Mouse (Mus musculus) hindbrain, embryonic 11.5 days (tissue): Measurements from ENCODE around the gene Ncan. TPM values are rescaled to one million over a fixed set of nuclear protein-coding genes. Genes with fewer than 3 reads are reported as not detected.
"Not testable (repeated sequence)": the region's sequence is repeated elsewhere in the genome, so short reads cannot be mapped to it uniquely, and the experiment has no call there.

Experiments
- ATAC-seq: fragments of 200-750 bp; cut with Nextera tagmentation; 2 replicates; pipeline ENCODE4 v1.8.0; 2017; ENCODE audit warnings: mild to moderate bottlenecking, moderate TSS enrichment, moderate library complexity; ENCODE audit not compliant: low FRiP score
- DNase-seq: peaks from one replicate; pipeline ENCODE4 v3.0.0-alpha.2; 2015; ENCODE audit warnings: low spot score
- H3K27ac ChIP-seq: fragments of 300-500 bp; sonication (generic); 2 replicates; pipeline ENCODE4 v1.5.1; 2014; ENCODE audit warnings: mild to moderate bottlenecking, low read depth, low read length
- H3K27me3 ChIP-seq: fragments of 300-500 bp; sonication (generic); 2 replicates; pipeline ENCODE4 v1.6.1; 2014; ENCODE audit warnings: mild to moderate bottlenecking, low read length, moderate library complexity, mixed read lengths; ENCODE audit not compliant: control insufficient read depth, insufficient read depth
- H3K36me3 ChIP-seq: fragments of 300-500 bp; sonication (generic); 2 replicates; pipeline ENCODE4 v1.6.1; 2014; ENCODE audit warnings: mild to moderate bottlenecking, low read length, moderate library complexity, mixed read lengths; ENCODE audit not compliant: control insufficient read depth, insufficient read depth
- H3K4me1 ChIP-seq: fragments of 300-500 bp; sonication (generic); replicated peaks from 2 replicates; pipeline ENCODE4 v1.6.1; 2014; ENCODE audit warnings: low read length, mixed read lengths; ENCODE audit not compliant: control insufficient read depth, insufficient read depth
- H3K4me2 ChIP-seq: fragments of 300-500 bp; sonication (generic); replicated peaks from 2 replicates; pipeline ENCODE4 v1.6.1; 2014; ENCODE audit warnings: mild to moderate bottlenecking, low read depth, low read length
- H3K4me3 ChIP-seq: fragments of 300-500 bp; sonication (generic); 2 replicates; pipeline ENCODE4 v1.5.1; 2014; ENCODE audit warnings: low read depth, low read length
- H3K9ac ChIP-seq: fragments of 300-500 bp; sonication (generic); 2 replicates; pipeline ENCODE4 v1.6.1; 2014; ENCODE audit warnings: low read depth, low read length
- H3K9me3 ChIP-seq: fragments of 300-500 bp; sonication (generic); 2 replicates; pipeline ENCODE4 v1.6.1; 2016; ENCODE audit warnings: low read length; ENCODE audit not compliant: control insufficient read depth
- WGBS: fragments of 180-500 bp; shearing (Covaris S2); extraction: QIAGEN DNeasy Blood & Tissue Kit; methylation state at CpG from one replicate; pipeline ENCODE4 v1.1.7; 2014; 5-methylcytosine and 5-hydroxymethylcytosine counted together
- polyA plus RNA-seq: library from polyadenylated mRNA; unstranded; fragments of >200 nt; fragmentation: Nextera tagmentation; extraction: Ambion mirVana; gene quantifications from 2 replicates; pipeline ENCODE4 v1.2.1, GENCODE M21; 2014

The Ncan gene
- polyA plus RNA-seq, 1 experiment from 2014 or later = 74.5 TPM

DNA sequence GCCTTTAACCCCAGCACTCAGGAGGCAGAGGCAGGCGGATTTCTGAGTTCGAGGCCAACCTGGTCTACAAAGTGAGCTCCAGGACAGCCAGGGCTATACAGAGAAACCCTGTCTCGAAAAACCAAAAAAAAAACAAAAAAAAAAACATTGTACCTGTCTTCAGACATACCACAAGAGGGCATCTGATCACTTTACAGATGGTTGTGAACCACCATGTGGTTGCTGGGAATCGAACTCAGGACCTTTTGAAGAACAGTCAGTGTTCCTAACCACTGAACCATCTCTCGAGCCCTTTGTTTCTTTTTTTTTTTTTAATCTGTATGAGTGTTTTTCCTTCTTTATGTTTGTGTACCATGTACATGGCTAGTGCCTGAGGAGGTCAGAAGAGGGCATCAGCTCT lies 70.2 kb downstream of the Ncan start:
- H3K27me3 ChIP-seq, H3K9me3 ChIP-seq, H3K27ac ChIP-seq, H3K4me2 ChIP-seq, H3K36me3 ChIP-seq, H3K4me3 ChIP-seq, H3K9ac ChIP-seq, ATAC-seq, H3K4me1 ChIP-seq, DNase-seq: not testable (repeated sequence)
- WGBS = 97% methylated on average over 5 of the region's 5 CpGs

DNA sequence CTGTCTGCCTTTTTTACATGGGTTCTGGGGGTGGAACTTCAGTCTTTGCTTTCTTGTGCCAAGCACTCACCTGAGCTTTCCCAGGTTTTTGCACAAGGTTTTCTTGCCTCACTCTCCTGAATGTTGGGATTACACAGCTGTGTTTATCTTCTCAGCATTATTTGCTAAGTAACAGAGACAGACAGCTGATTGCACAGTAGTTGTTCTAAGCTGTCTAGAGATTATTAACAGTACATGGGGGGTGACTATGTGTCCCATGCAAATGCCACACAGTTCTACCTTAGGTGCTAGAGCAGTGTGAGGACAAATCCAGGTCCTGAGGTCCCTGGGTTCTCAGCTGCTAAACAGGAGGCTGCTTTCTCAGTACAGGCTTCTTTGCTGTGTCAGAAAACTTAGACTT lies 71.0 kb downstream of the Ncan start:
- ATAC-seq (no peak), DNase-seq (no peak)
- Histone ChIP-seq H3K4me2 (no peak overlapping the region), H3K27ac (no peak overlapping the region), H3K9ac (no peak overlapping the region), H3K4me1 (no peaks in the 10 kb centered on the region), H3K36me3 (peaks cover 7% of the 10 kb centered on the region; the same call in 1 of the 2 replicates), H3K27me3 (no peaks in the 10 kb centered on the region), H3K4me3 (no peak overlapping the region), H3K9me3 (no peaks in the 10 kb centered on the region)

DNA sequence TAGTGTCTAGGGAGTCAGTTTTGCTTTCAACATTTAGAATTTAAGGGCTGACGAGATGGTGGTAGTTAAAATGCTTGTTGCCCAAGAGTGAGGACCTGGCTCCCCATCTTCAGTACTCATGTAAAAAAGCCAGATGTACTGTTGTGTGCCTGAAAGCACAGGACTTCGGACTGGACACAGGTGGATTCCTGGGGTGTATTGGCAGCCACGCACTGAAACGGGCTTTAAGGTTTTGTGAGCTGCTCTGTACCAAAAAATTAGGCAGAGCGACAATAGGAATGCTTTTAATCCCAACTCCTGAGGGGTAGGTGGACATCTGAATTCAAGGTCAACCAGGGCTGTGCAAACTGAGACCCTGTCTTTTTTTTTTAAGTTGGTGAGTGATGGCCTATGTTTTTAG lies 76.7 kb downstream of the Ncan start:
- no peak overlapping the region for H3K27ac ChIP-seq
- no peaks in the 10 kb centered on the region for H3K9me3 ChIP-seq
- H3K9ac ChIP-seq = peak overlapping the region; percentile 95; the same call in 1 of the 2 replicates
- H3K36me3 ChIP-seq = no peaks in the 10 kb centered on the region
- ATAC-seq (no peak), DNase-seq (no peak)
- no peaks in the 10 kb centered on the region for H3K27me3 ChIP-seq
- 91% methylated on average over 5 of the region's 5 CpGs for WGBS
- H3K4me3 ChIP-seq = no peak overlapping the region
- peaks cover 9% of the 10 kb centered on the region; the same call in 1 of the 2 replicates for H3K4me1 ChIP-seq
- no peak overlapping the region for H3K4me2 ChIP-seq

Other genes with a start within 250 kb of the Ncan start
- gene Cilp2, start 233.2 kb downstream of the Ncan start, polyA plus RNA-seq = 0.50 and 0.73 TPM in 2 replicates
- 4.2 and 4.3 TPM in 2 replicates for gene Tssk6, start 218.7 kb downstream of the Ncan start, polyA plus RNA-seq
- gene Ndufa13, start 218.3 kb downstream of the Ncan start, polyA plus RNA-seq = 169 and 174 TPM in 2 replicates
- 4.6 and 6.1 TPM in 2 replicates for gene Yjefn3, start 218.2 kb downstream of the Ncan start, polyA plus RNA-seq
- 48.8 and 62.0 TPM in 2 replicates for gene Gatad2a, start 124.5 kb downstream of the Ncan start, polyA plus RNA-seq
- gene Mau2, start 78.1 kb downstream of the Ncan start, polyA plus RNA-seq = 51.1 and 52.1 TPM in 2 replicates
- 34.5 and 35.4 TPM in 2 replicates for gene Sugp1, start 78.1 kb downstream of the Ncan start, polyA plus RNA-seq
- gene Tm6sf2, start 47.9 kb downstream of the Ncan start, polyA plus RNA-seq = 0.86 and 1.4 TPM in 2 replicates
- 0.22 TPM in 1 of 2 replicates, not detected in the other for gene Hapln4, start 37.4 kb downstream of the Ncan start, polyA plus RNA-seq
- 16.7 and 19.2 TPM in 2 replicates for gene Nr2c2ap, start 10.5 kb upstream of the Ncan start, polyA plus RNA-seq
- 10.9 and 14.6 TPM in 2 replicates for gene Rfxank, start 18.3 kb upstream of the Ncan start, polyA plus RNA-seq
- gene Borcs8, start 18.6 kb upstream of the Ncan start, polyA plus RNA-seq = 48.4 and 49.0 TPM in 2 replicates
- 0.28 and 0.32 TPM in 2 replicates for gene Mef2b, start 18.8 kb upstream of the Ncan start, polyA plus RNA-seq
- 22.3 and 24.3 TPM in 2 replicates for gene Tmem161a, start 51.5 kb upstream of the Ncan start, polyA plus RNA-seq
- gene Slc25a42, start 91.4 kb upstream of the Ncan start, polyA plus RNA-seq = 1.5 and 2.0 TPM in 2 replicates
- 46.5 and 46.8 TPM in 2 replicates for gene Sugp2, start 113.4 kb upstream of the Ncan start, polyA plus RNA-seq
- gene Armc6, start 113.6 kb upstream of the Ncan start, polyA plus RNA-seq = 34.0 and 37.5 TPM in 2 replicates
- 50.4 and 51.6 TPM in 2 replicates for gene Homer3, start 162.0 kb upstream of the Ncan start, polyA plus RNA-seq
- gene Ddx49, start 181.6 kb upstream of the Ncan start, polyA plus RNA-seq = 43.3 and 50.1 TPM in 2 replicates
- 268 and 278 TPM in 2 replicates for gene Cope, start 181.6 kb upstream of the Ncan start, polyA plus RNA-seq
- gene Cers1, start 194.9 kb upstream of the Ncan start, polyA plus RNA-seq = 5.7 and 6.2 TPM in 2 replicates
- gene Gdf1, start 208.9 kb upstream of the Ncan start, polyA plus RNA-seq = 1.3 TPM in 2 replicates
- gene Upf1, start 232.4 kb upstream of the Ncan start, polyA plus RNA-seq = 21.4 TPM in 2 replicates